Mouse (Mus musculus) megakaryocyte, embryonic 14.5 days (primary cell): ENCODE measurements around the gene Paqr7.

Experiments
- FLI1 ChIP-seq: IDR thresholded peaks from 2 replicates; pipeline ENCODE4 v1.6.1; 2012; ENCODE audit warnings: low read length, inconsistent platforms, mixed read lengths
- GATA1 ChIP-seq: IDR thresholded peaks from 3 replicates; pipeline ENCODE4 v1.6.1; 2012; ENCODE audit warnings: mixed read lengths, low read length, inconsistent platforms, borderline replicate concordance

GRCm38 (mm10) chr4:134505303-134505789, 8.8 kb downstream of the Paqr7 start:
- no peak for TF ChIP-seq GATA1
- TF ChIP-seq FLI1: no peak
